Mouse (Mus musculus): ENCODE results near the gene Rarb.

Gene Rarb

GRCm38 (mm10) chr14:16431941-16432499 lies 386.9 kb downstream of the Rarb start:
- DNase-seq = no peak

DNA sequence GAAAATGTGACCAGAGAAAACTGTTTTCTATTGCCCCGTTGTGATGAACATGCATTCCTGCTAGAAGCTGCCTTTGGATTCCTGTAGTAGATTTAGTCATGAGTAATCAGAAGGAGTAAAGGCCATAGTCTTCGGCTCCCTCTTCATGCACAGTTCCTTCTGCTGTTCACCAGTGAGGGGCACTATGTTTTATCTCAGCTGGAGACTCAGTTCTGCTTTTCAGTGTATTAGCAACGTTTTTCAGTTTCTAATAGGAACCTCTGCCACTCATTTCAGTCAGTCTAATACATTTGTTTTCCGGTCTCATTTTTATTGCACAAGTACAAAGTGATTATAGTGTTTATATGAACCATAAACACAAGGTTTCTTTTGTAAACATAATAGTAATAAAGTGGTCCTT lies 391.4 kb downstream of the Rarb start:
- no peak for DNase-seq

GRCm38 (mm10) chr14:16414163-16414562 lies 404.8 kb downstream of the Rarb start:
- no peak for DNase-seq

GRCm38 (mm10) chr14:16405187-16405586 lies 413.8 kb downstream of the Rarb start:
- no peak for DNase-seq

DNA sequence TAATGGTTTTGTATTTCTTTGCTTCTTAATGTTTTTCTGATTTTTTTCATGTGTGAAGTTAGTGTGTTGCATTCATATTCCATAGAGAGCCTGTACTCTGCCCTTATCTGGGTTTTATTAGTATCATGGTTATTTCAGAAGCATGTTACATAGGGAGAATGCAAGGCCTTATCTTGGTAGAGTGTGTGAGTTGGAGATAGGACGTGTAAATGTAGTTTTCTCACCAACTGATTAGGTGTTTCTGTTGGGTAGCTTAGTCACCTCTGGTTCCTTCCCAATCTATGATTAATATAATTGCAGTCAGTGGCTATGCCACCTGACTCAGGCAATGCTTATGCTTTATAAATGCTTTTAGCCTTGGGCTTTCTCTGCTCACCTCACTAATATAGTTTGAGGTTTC lies 434.2 kb downstream of the Rarb start:
- DNase-seq = no peak
